ENCODE assay signal across 13 mouse cellular contexts in the genomic region with DNA sequence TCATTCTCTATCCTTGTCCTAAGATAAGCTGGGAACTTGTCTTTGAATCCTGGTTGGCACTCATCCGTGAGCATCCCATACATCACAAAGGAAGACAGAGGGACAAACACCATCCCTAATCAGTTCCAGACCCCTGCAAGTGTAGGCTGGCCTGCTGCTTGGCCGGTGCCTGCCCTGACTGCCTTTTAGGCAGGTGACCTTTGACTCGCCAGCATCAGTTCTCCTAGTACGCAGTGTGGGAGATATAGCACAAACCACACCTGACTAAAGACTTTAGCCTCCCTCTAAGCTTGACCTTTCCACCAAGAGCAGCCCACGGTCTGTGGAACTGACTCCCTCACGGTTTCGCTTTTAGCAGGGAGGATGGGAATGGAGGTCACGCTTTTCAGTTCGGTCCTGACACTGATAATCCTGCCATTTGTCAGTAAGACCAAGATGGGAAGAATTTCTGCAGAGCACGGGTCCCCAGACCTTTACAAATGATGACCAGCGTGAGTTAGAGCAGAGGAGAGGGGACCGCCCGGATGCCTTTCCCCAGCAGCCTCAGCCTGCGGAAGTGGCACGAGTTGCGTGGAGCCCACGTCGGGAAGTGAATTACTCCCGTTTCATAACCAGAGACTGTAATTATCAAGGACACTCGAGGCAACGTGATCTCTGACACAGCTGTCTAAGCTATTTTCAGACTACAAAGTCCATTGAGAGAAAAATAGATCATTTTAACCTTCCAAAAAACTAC.
DNase-seq lines count a peak whose midpoint lies in the region; ATAC-seq lines count a peak whose summit lies in the region.
"Had no signal": no experiment of that assay in that cellular context is flagged by ENCODE, and none has a peak within 500 bp of the region (broad histone marks: within the 10 kb centered on the region; RNA-seq: fewer than 3 reads in every experiment).

No protein-coding gene starts in this region.

- no peaks in the 10 kb centered on the region for H3K9me3 ChIP-seq in heart, embryonic 10.5 days
- H3K9me3 ChIP-seq in heart, embryonic 11.5 days (replicated peaks; ENCODE audit: control insufficient read depth, low read length), result no peaks in the 10 kb centered on the region
- H3K9me3 ChIP-seq in liver, embryonic 11.5 days (ENCODE audit: control insufficient read depth, low read length), result no peaks in the 10 kb centered on the region
- no peaks in the 10 kb centered on the region for H3K9me3 ChIP-seq in embryonic facial prominence, embryonic 14.5 days (ENCODE audit: control insufficient read depth, low read length)
- H3K9me3 ChIP-seq: hindbrain, embryonic 10.5 days; intestine, embryonic 15.5 days had no signal

- no peak for DNase-seq in heart, embryonic 10.5 days (ENCODE audit: low spot score)
- DNase-seq in liver, embryonic 11.5 days (ENCODE audit: low spot score), result no peak
- no peak for DNase-seq in liver
- DNase-seq in adrenal gland, postnatal 36 days, result peak; percentile 27 to 40
- DNase-seq in embryonic facial prominence, embryonic 14.5 days (ENCODE audit: low spot score), result peak; percentile 18
- DNase-seq in cerebellum, adult 11 months, result no peak
- DNase-seq in cerebellum, adult 11-12 months, result no peak
- DNase-seq: cerebellum, adult 9-10 months; right cerebral cortex, postnatal 4 days had no signal

- no peaks in the 10 kb centered on the region for H3K27me3 ChIP-seq in heart, embryonic 10.5 days (ENCODE audit: insufficient read depth, poor library complexity, severe bottlenecking)
- no peaks in the 10 kb centered on the region for H3K27me3 ChIP-seq in heart, embryonic 11.5 days (ENCODE audit: control insufficient read depth, insufficient read depth, low read length)
- H3K27me3 ChIP-seq in liver, embryonic 11.5 days (replicated peaks; ENCODE audit: control insufficient read depth, insufficient read depth, low read length), result no peaks in the 10 kb centered on the region
- no peaks in the 10 kb centered on the region for H3K27me3 ChIP-seq in embryonic facial prominence, embryonic 14.5 days (replicated peaks; ENCODE audit: control insufficient read depth, insufficient read depth, low read length)
- H3K27me3 ChIP-seq: intestine, embryonic 15.5 days had no signal

- H3K4me3 ChIP-seq in heart, embryonic 10.5 days, result no peak overlapping the region
- H3K4me3 ChIP-seq in heart, embryonic 11.5 days (ENCODE audit: low read depth, low read length), result no peak overlapping the region
- H3K4me3 ChIP-seq in liver, embryonic 11.5 days (ENCODE audit: low read depth, low read length), result no peak overlapping the region
- peak overlapping the region; percentile 4; the same call in 1 of the 2 replicates for H3K4me3 ChIP-seq in embryonic facial prominence, embryonic 14.5 days (ENCODE audit: low read depth, low read length)
- H3K4me3 ChIP-seq: hindbrain, embryonic 10.5 days; intestine, embryonic 15.5 days had no signal

- no peak for ATAC-seq in heart, embryonic 11.5 days (replicated peaks; ENCODE audit: insufficient number of reproducible peaks, low FRiP score, low TSS enrichment)
- no peak for ATAC-seq in liver, embryonic 11.5 days (replicated peaks; ENCODE audit: low FRiP score)
- ATAC-seq in embryonic facial prominence, embryonic 14.5 days (ENCODE audit: low read depth), result no peak
- ATAC-seq: intestine, embryonic 15.5 days had no signal

- H3K4me2 ChIP-seq in heart, embryonic 11.5 days, result no peak overlapping the region
- 0 out of 2 replicates have a peak overlapping the region, but pooled peaks have one; percentile 10 for H3K4me2 ChIP-seq in liver, embryonic 11.5 days
- H3K4me2 ChIP-seq in embryonic facial prominence, embryonic 14.5 days (ENCODE audit: low read depth, low read length), result peak overlapping the region; percentile 28
- H3K4me2 ChIP-seq: intestine, embryonic 15.5 days had no signal

- WGBS in heart, embryonic 10.5 days, result 68% methylated on average over 21 of the region's 21 CpGs
- 55% methylated on average over 21 of the region's 21 CpGs for WGBS in heart, embryonic 11.5 days (ENCODE audit: insufficient replicate concordance)
- WGBS in liver, embryonic 11.5 days, result 62% methylated on average over 21 of the region's 21 CpGs
- WGBS in embryonic facial prominence, embryonic 14.5 days, result 41% methylated on average over 21 of the region's 21 CpGs

- 0 out of 2 replicates have a peak overlapping the region, but pooled peaks have one; percentile 17 for H3K27ac ChIP-seq in heart, embryonic 10.5 days
- no peak overlapping the region for H3K27ac ChIP-seq in heart, embryonic 11.5 days (ENCODE audit: low read depth, low read length)
- H3K27ac ChIP-seq in liver, embryonic 11.5 days (ENCODE audit: low read depth, low read length), result no peak overlapping the region
- no peak overlapping the region for H3K27ac ChIP-seq in embryonic facial prominence, embryonic 14.5 days (replicated peaks; ENCODE audit: low read depth, low read length)
- H3K27ac ChIP-seq: hindbrain, embryonic 10.5 days; intestine, embryonic 15.5 days; macrophage had no signal

- no peak overlapping the region for H3K9ac ChIP-seq in heart, embryonic 11.5 days (ENCODE audit: low read depth, low read length)
- H3K9ac ChIP-seq in liver, embryonic 11.5 days (ENCODE audit: low read depth, low read length), result no peak overlapping the region
- 0 out of 2 replicates have a peak overlapping the region, but pooled peaks have one; percentile 1 for H3K9ac ChIP-seq in embryonic facial prominence, embryonic 14.5 days (ENCODE audit: low read depth, low read length)
- H3K9ac ChIP-seq: intestine, embryonic 15.5 days had no signal

- H3K4me1 ChIP-seq in heart, embryonic 10.5 days, result peaks cover 4% of the 10 kb centered on the region
- H3K4me1 ChIP-seq in heart, embryonic 11.5 days (ENCODE audit: control insufficient read depth, insufficient read depth, low read length), result no peaks in the 10 kb centered on the region
- no peaks in the 10 kb centered on the region for H3K4me1 ChIP-seq in liver, embryonic 11.5 days (replicated peaks; ENCODE audit: control insufficient read depth, insufficient read depth, low read length)
- 0 out of 2 replicates have a peak, but pooled peaks cover 5% of the 10 kb centered on the region for H3K4me1 ChIP-seq in embryonic facial prominence, embryonic 14.5 days (ENCODE audit: control insufficient read depth, insufficient read depth, low read length)
- H3K4me1 ChIP-seq: intestine, embryonic 15.5 days had no signal

- no peaks in the 10 kb centered on the region for H3K36me3 ChIP-seq in heart, embryonic 10.5 days
- H3K36me3 ChIP-seq in heart, embryonic 11.5 days (ENCODE audit: control insufficient read depth, insufficient read depth, low read length), result no peaks in the 10 kb centered on the region
- H3K36me3 ChIP-seq in liver, embryonic 11.5 days (ENCODE audit: control insufficient read depth, insufficient read depth, low read length), result no peaks in the 10 kb centered on the region
- H3K36me3 ChIP-seq in embryonic facial prominence, embryonic 14.5 days (ENCODE audit: control insufficient read depth, insufficient read depth, low read length), result no peaks in the 10 kb centered on the region; the same call in 1 of the 2 replicates
- H3K36me3 ChIP-seq: hindbrain, embryonic 10.5 days; intestine, embryonic 15.5 days had no signal

Comparison
In these comparisons a context has a peak if more than half of its experiments do, and no peak if none do; other contexts are left out.
1. DNase-seq: peak in adrenal gland, postnatal 36 days (2 of 2) and embryonic facial prominence, embryonic 14.5 days (single experiment); none in heart, embryonic 10.5 days (single experiment), liver, embryonic 11.5 days (single experiment), liver (single experiment), cerebellum, adult 11 months (single experiment) and cerebellum, adult 11-12 months (single experiment).